Mouse (Mus musculus): ENCODE results near the gene Zcrb1.

The Zcrb1 gene

DNA sequence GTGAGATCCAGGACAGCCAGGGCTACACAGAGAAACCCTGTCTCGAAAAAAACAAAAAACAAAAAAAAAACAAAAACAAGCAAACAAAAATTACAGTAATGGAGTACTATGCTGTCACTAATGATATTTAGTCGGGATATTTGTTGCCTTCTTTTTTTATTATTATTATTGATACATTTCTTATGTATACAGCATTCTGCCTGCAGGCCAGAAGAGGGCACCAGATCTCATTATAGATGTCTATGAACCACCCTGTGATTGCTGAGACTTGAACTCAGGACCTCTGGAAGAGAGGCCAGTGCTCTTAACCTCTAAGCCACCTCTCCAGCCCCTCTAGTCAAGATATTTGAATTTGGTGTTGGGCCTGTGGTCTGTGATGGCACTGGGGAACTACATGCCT, 26.3 kb downstream of the Zcrb1 start:
- peak; percentile 23 for DNase-seq (ENCODE audit: low read depth, low spot score)

- DNase-seq (ENCODE audit: low read depth, low spot score) = no peak
Measured at GRCm38 (mm10) chr15:93368558-93368957, 29.6 kb downstream of the Zcrb1 start.

DNA sequence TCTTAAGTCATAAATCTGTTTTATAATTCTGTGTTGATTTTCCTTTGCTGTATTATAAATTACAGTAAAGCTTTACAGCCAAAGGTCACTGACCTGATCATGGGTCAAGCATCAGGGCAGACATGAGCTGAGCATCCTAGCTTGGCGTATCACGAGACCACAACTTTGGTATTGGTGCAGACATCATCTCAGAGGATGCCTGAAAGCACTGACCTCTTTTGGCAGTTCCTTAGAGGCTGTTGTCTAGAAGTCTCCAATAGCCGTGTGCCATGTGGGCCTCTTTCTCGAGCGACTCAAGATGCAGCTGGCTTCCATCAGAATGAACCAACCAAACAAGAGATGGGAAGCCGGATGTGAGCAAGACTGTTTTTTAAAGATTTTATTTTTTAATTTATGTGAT, 32.6 kb downstream of the Zcrb1 start:
- DNase-seq (ENCODE audit: low read depth, low spot score) = no peak

DNA sequence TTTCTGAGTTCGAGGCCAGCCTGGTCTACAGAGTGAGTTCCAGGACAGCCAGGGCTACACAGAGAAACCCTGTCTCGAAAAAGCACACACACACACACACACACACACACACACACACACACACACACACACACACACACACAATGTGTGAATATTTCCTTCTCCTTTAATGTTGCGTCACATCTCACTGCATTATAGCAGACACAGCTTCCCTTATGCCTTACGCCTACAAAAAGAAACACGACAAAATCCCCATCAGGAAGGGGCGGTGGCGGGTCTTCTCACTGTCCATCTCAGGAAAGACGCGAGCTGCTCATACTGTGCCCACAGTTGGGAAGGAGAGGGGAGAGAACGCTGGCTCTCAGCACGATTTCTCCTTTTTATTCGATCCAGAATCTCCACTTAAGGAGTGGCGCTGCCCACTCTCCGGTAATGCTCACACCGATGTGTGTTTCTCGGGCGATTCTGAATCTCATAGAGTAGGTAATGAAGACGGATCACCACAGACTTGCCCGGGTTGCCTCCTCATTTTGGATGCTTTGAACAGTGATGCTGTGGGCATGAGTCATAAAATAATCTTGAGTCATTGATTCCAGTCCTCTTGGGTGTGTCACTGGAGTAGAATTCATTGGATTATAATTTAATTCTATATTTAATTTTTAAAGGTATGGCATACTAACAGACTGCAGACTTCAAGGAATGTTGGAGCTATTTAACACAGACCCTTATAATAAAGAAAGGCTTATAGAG, 39.6 kb downstream of the Zcrb1 start:
- DNase-seq (ENCODE audit: low read depth, low spot score) = no peak

GRCm38 (mm10) chr15:93340630-93341379, 57.3 kb downstream of the Zcrb1 start:
- no peak for DNase-seq (ENCODE audit: low read depth, low spot score)

GRCm38 (mm10) chr15:93336925-93337761, 61.0 kb downstream of the Zcrb1 start, which contains the start of gene Yaf2:
Gene Yaf2 (minus strand): TSS chr15:93336935.
- DNase-seq (ENCODE audit: low read depth, low spot score) = peak; percentile 89

DNA sequence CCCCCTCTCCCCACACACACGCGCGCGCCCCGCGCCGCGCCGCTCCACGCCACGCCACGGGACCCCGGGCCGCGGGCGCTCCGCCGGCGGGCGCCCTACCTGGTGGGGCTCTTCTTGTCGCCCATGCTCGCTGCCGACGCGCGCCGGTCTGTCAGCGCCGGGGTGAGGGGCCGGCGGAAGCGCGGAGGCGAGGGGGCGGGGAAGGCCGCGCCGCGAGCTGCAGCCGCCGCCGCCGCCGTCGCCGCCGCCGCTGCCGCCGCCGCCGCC, 61.5 kb downstream of the Zcrb1 start:
- DNase-seq (ENCODE audit: low read depth, low spot score) = no peak

Measured in A20 (cell line).